Mouse (Mus musculus) lung, postnatal 0 days (tissue): ENCODE results near the gene Nalcn.

Experiments used
- CTCF ChIP-seq: IDR thresholded peaks from 2 replicates; pipeline ENCODE4 v1.5.1; 2016; ENCODE audit warnings: antibody characterized with exemption, mild to moderate bottlenecking
- EP300 ChIP-seq: IDR thresholded peaks from 2 replicates; pipeline ENCODE4 v1.6.1; 2016; ENCODE audit warnings: antibody characterized with exemption, mild to moderate bottlenecking, control low read depth

- no peak for TF ChIP-seq CTCF
- no peak for TF ChIP-seq EP300
Observed at GRCm38 (mm10) chr14:123659921-123660385, 33.0 kb upstream of the Nalcn start, which contains the start of gene Itgbl1.
